In genomic region chr10:20171209-20171608, GRCm38 (mm10) we compare ENCODE assay signal across 8 mouse cellular contexts. TPM values are rescaled to one million over a fixed set of nuclear protein-coding genes. Genes with fewer than 3 reads are reported as not detected.
DNase-seq lines count a peak whose midpoint lies in the region; ATAC-seq and TF ChIP-seq lines count a peak whose summit lies in the region.

No protein-coding gene starts in this region.

- H3K4me3 ChIP-seq in cerebellum, adult 2 months (replicated peaks; ENCODE audit: insufficient read depth, low read depth, low read length): peak overlapping the region; percentile 88
- H3K4me3 ChIP-seq in cortical plate, adult 2 months (ENCODE audit: insufficient read depth, low read length): peak overlapping the region; percentile 55
- H3K4me3 ChIP-seq in intestine, embryonic 16.5 days (ENCODE audit: low read length): no peak overlapping the region
- H3K4me3 ChIP-seq in midbrain, embryonic 13.5 days (replicated peaks): peak overlapping the region; percentile 37

- H3K9ac ChIP-seq in intestine, embryonic 16.5 days (ENCODE audit: low read depth, low read length): 0 out of 2 replicates have a peak overlapping the region, but pooled peaks have one; percentile 27
- peak overlapping the region; percentile 48; the same call in 1 of the 2 replicates for H3K9ac ChIP-seq in midbrain, embryonic 13.5 days (replicated peaks)

- H3K4me2 ChIP-seq in intestine, embryonic 16.5 days (ENCODE audit: low read depth, low read length): peak overlapping the region; percentile 52; the same call in 1 of the 2 replicates
- H3K4me2 ChIP-seq in midbrain, embryonic 13.5 days (replicated peaks): peak overlapping the region; percentile 64

- no peak for TF ChIP-seq CTCF in cerebellum, adult 2 months (IDR thresholded peaks at IDR 0.05; ENCODE audit: borderline replicate concordance, insufficient read depth, low read depth, low read length)
- no peak for TF ChIP-seq CTCF in cortical plate, adult 2 months (IDR thresholded peaks at IDR 0.05; ENCODE audit: extremely low read depth, insufficient read depth, low read length)

- peaks cover 9% of the 10 kb centered on the region for H3K4me1 ChIP-seq in cerebellum, adult 2 months (ENCODE audit: control insufficient read depth, insufficient read depth, low read length)
- peaks cover 7% of the 10 kb centered on the region for H3K4me1 ChIP-seq in cortical plate, adult 2 months (ENCODE audit: control insufficient read depth, insufficient read depth, low read length)
- H3K4me1 ChIP-seq in intestine, embryonic 16.5 days (ENCODE audit: control insufficient read depth, insufficient read depth, low read length): peaks cover 31% of the 10 kb centered on the region
- peaks cover 21% of the 10 kb centered on the region for H3K4me1 ChIP-seq in midbrain, embryonic 13.5 days (replicated peaks)

- no peaks in the 10 kb centered on the region for H3K9me3 ChIP-seq in intestine, embryonic 16.5 days (ENCODE audit: control insufficient read depth, low read length)
- no peaks in the 10 kb centered on the region for H3K9me3 ChIP-seq in midbrain, embryonic 13.5 days

- no peak for ATAC-seq in intestine, embryonic 16.5 days
- no peak; the same call in none of the 2 replicates for ATAC-seq in midbrain, embryonic 13.5 days

- TF ChIP-seq POLR2A in cerebellum, adult 2 months (IDR thresholded peaks at IDR 0.05; ENCODE audit: borderline replicate concordance, insufficient read depth, low read length): no peak
- TF ChIP-seq POLR2A in cortical plate, adult 2 months (IDR thresholded peaks at IDR 0.05; ENCODE audit: extremely low read depth, insufficient read depth, low read length): no peak

- WGBS in cerebellum, adult 2 months: 1% methylated on average over 12 of the region's 12 CpGs
- WGBS in intestine, embryonic 16.5 days: 73% methylated on average over 12 of the region's 12 CpGs
- WGBS in midbrain, embryonic 13.5 days: 58% methylated on average over 12 of the region's 12 CpGs

- peak overlapping the region; percentile 75 for H3K27ac ChIP-seq in cerebellum, adult 2 months (ENCODE audit: insufficient read depth, low read length)
- peak overlapping the region; percentile 85; the same call in 1 of the 2 replicates for H3K27ac ChIP-seq in cortical plate, adult 2 months (ENCODE audit: insufficient read depth, low read length)
- H3K27ac ChIP-seq in intestine, embryonic 16.5 days (ENCODE audit: low read length): no peak overlapping the region
- peak overlapping the region; percentile 82 for H3K27ac ChIP-seq in midbrain, embryonic 13.5 days

- DNase-seq in cerebellum, adult 2 months: peak; percentile 54 to 66
- no peak for DNase-seq in cerebellum, adult 11-12 months
- DNase-seq in thymus, postnatal 10 days (ENCODE audit: low spot score in 2 of 2): no peak
- DNase-seq in left cerebral cortex, adult 11 months (ENCODE audit: low spot score): no peak
- no peak for DNase-seq in urinary bladder, postnatal 36 days (ENCODE audit: low spot score in 2 of 2)

- H3K36me3 ChIP-seq in intestine, embryonic 16.5 days (ENCODE audit: control insufficient read depth, insufficient read depth, low read length): no peaks in the 10 kb centered on the region
- H3K36me3 ChIP-seq in midbrain, embryonic 13.5 days: no peaks in the 10 kb centered on the region

- H3K27me3 ChIP-seq in cerebellum, adult 2 months (ENCODE audit: control insufficient read depth, insufficient read depth, low read length): no peaks in the 10 kb centered on the region
- H3K27me3 ChIP-seq in intestine, embryonic 16.5 days (replicated peaks; ENCODE audit: control insufficient read depth, insufficient read depth, low read length): no peaks in the 10 kb centered on the region
- peaks cover 27% of the 10 kb centered on the region for H3K27me3 ChIP-seq in midbrain, embryonic 13.5 days

RNA-seq across cellular contexts. Expression of gene Map7, which starts 22.9 kb away (rescaled TPM):
- polyA plus RNA-seq in cerebellum, adult 2 months (2012; rRNA removed): 82.6 and 88.4 TPM in 2 replicates
- 86.5 and 91.4 TPM in 2 replicates for polyA plus RNA-seq in cortical plate, adult 2 months (2012; rRNA removed)
- polyA plus RNA-seq in intestine, embryonic 16.5 days (2015; fragmentation: Nextera tagmentation; extraction: Ambion mirVana): 44.7 and 50.3 TPM in 2 replicates
- 5.1 and 5.8 TPM in 2 replicates for polyA plus RNA-seq in midbrain, embryonic 13.5 days (2015; fragmentation: Nextera tagmentation; extraction: Ambion mirVana)

Comparison
In these comparisons a context has a peak if more than half of its experiments do, and no peak if none do; other contexts are left out.
1. DNase-seq: peak in cerebellum, adult 2 months (2 of 2); none in cerebellum, adult 11-12 months (single experiment), thymus, postnatal 10 days (0 of 2), left cerebral cortex, adult 11 months (single experiment) and urinary bladder, postnatal 36 days (0 of 2).